Mouse (Mus musculus): ENCODE measurements around the gene Dmrta1.
"Not testable (repeated sequence)": the region's sequence is repeated elsewhere in the genome, so short reads cannot be mapped to it uniquely, and the experiment has no call there.

- TF ChIP-seq POLR2A (IDR thresholded peaks at IDR 0.05; ENCODE audit: extremely low read depth, insufficient read depth, low read length); CTCF (IDR thresholded peaks at IDR 0.05; ENCODE audit: low read depth, low read length): not testable (repeated sequence)
Measured at GRCm38 (mm10) chr4:89723526-89724190, 44.4 kb downstream of the Dmrta1 start.

Measured in liver, adult 2 months (tissue).